Comparison of ENCODE assay signal across 8 mouse cellular contexts in the genomic region with DNA sequence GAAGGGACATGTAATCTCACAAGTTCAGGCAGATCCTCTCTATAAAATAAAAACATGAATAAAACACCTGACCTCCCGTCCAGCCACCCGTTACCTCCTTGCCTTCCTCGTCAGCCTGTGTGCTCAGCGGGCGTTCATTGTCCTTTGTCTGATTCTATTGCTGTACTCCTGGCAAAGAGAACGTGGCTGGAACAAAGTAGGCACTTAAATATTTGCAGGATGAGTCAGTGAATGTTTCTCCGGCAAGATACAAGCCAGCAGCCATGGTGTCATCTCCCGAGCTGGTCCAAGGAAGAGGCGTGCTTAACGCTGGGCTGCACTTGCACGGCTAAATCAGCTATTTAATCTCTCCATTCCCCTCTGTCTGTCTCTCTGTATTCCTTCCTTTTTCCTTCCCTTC. TPM values are rescaled to one million over a fixed set of nuclear protein-coding genes. Genes with fewer than 3 reads are reported as not detected.
DNase-seq lines count a peak whose midpoint lies in the region; ATAC-seq and TF ChIP-seq lines count a peak whose summit lies in the region.
"Had no signal": no experiment of that assay in that cellular context is flagged by ENCODE, and none has a peak within 500 bp of the region (broad histone marks: within the 10 kb centered on the region; RNA-seq: fewer than 3 reads in every experiment).

No protein-coding gene starts in this region.

- no peak overlapping the region for H3K4me3 ChIP-seq in layer of hippocampus, adult 2 months
- peak overlapping the region; percentile 46 for H3K4me3 ChIP-seq in gastrocnemius, adult 2 months
- H3K4me3 ChIP-seq in intestine, embryonic 16.5 days (ENCODE audit: low read length): no peak overlapping the region
- H3K4me3 ChIP-seq: limb, embryonic 10.5 days had no signal

- 38% methylated on average over 11 of the region's 11 CpGs for WGBS in intestine, embryonic 16.5 days

- H3K27ac ChIP-seq in layer of hippocampus, adult 2 months: peak overlapping the region; percentile 3; the same call in 1 of the 2 replicates
- peak overlapping the region; percentile 64; the same call in 1 of the 2 replicates for H3K27ac ChIP-seq in gastrocnemius, adult 2 months
- 0 out of 2 replicates have a peak overlapping the region, but pooled peaks have one; percentile 14 for H3K27ac ChIP-seq in intestine, embryonic 16.5 days (ENCODE audit: low read length)
- H3K27ac ChIP-seq: limb, embryonic 10.5 days had no signal

- no peaks in the 10 kb centered on the region for H3K36me3 ChIP-seq in intestine, embryonic 16.5 days (ENCODE audit: control insufficient read depth, insufficient read depth, low read length)

- H3K4me1 ChIP-seq in intestine, embryonic 16.5 days (ENCODE audit: control insufficient read depth, insufficient read depth, low read length): peaks cover 6% of the 10 kb centered on the region; the same call in 1 of the 2 replicates

- H3K27me3 ChIP-seq in intestine, embryonic 16.5 days (replicated peaks; ENCODE audit: control insufficient read depth, insufficient read depth, low read length): no peaks in the 10 kb centered on the region

- no peak overlapping the region for H3K9ac ChIP-seq in intestine, embryonic 16.5 days (ENCODE audit: low read depth, low read length)

- TF ChIP-seq CTCF in layer of hippocampus, adult 2 months (conservative IDR thresholded peaks at IDR 0.05): no peak
- no peak for TF ChIP-seq CTCF in gastrocnemius, adult 2 months (IDR thresholded peaks at IDR 0.05)

- peak; percentile 44; the same call in 1 of the 2 replicates for ATAC-seq in intestine, embryonic 16.5 days

- no peak for DNase-seq in layer of hippocampus, adult 2 months (ENCODE audit: low spot score in 2 of 2)
- DNase-seq in layer of hippocampus, postnatal 36 days: no peak
- DNase-seq in ZHBTc4 (ENCODE audit: low read depth, low spot score): peak; percentile 48
- DNase-seq in gastrocnemius, adult 2 months: peak; percentile 56
- DNase-seq in spleen, postnatal 10 days (ENCODE audit: low spot score in 2 of 2): no peak
- no peak for DNase-seq in T-cell, adult 2 months (ENCODE audit: low spot score)

- no peaks in the 10 kb centered on the region for H3K9me3 ChIP-seq in intestine, embryonic 16.5 days (ENCODE audit: control insufficient read depth, low read length)
- H3K9me3 ChIP-seq: limb, embryonic 10.5 days had no signal

- H3K4me2 ChIP-seq in intestine, embryonic 16.5 days (ENCODE audit: low read depth, low read length): no peak overlapping the region

- intact Hi-C loops in gastrocnemius, adult 2 months (cut with DNase I): no loop called here

RNA-seq across cellular contexts. Expression of gene Slc25a31, which starts 26.3 kb away (rescaled TPM):
- under 1 TPM in 1 of 2 experiments, not detected in 1; 0.22 TPM for total RNA-seq in layer of hippocampus, adult 2 months (2021)
- total RNA-seq in layer of hippocampus, postnatal 36 days (2021): under 1 TPM; 0.25 to 0.28 TPM
- not detected for total RNA-seq in gastrocnemius, adult 2 months (2021)
- polyA plus RNA-seq in intestine, embryonic 16.5 days (2015; fragmentation: Nextera tagmentation; extraction: Ambion mirVana): 0.10 and 0.16 TPM in 2 replicates

Comparison
In these comparisons a context has a peak if more than half of its experiments do, and no peak if none do; other contexts are left out.
1. DNase-seq: peak in ZHBTc4 (single experiment) and gastrocnemius, adult 2 months (single experiment); none in layer of hippocampus, adult 2 months (0 of 2), layer of hippocampus, postnatal 36 days (0 of 2), spleen, postnatal 10 days (0 of 2) and T-cell, adult 2 months (single experiment).
2. H3K27ac ChIP-seq: peak in every context shown above with its lines; median percentile 64 in gastrocnemius, adult 2 months; 14 in intestine, embryonic 16.5 days; 3 in layer of hippocampus, adult 2 months.